Mouse (Mus musculus) embryonic facial prominence, embryonic 13.5 days (tissue): ENCODE measurements around the gene Mtif3. TPM values are rescaled to one million over a fixed set of nuclear protein-coding genes. Genes with fewer than 3 reads are reported as not detected.

Experiments
- ATAC-seq: fragments of 200-750 bp; cut with Nextera tagmentation; 2 replicates; pipeline ENCODE4 v1.8.0; 2017; ENCODE audit warnings: low read depth; ENCODE audit not compliant: insufficient number of reproducible peaks, insufficient read depth, low FRiP score, low TSS enrichment
- H3K27ac ChIP-seq: fragments of 300-500 bp; sonication (generic); 2 replicates; pipeline ENCODE4 v1.5.1; 2015; ENCODE audit warnings: moderate library complexity, mild to moderate bottlenecking, inconsistent platforms
- H3K27me3 ChIP-seq: fragments of 300-500 bp; sonication (generic); 2 replicates; pipeline ENCODE4 v1.6.1; 2015; ENCODE audit warnings: mild to moderate bottlenecking, inconsistent platforms
- H3K36me3 ChIP-seq: fragments of 300-500 bp; sonication (generic); 2 replicates; pipeline ENCODE4 v1.6.1; 2015; ENCODE audit warnings: mild to moderate bottlenecking, inconsistent platforms
- H3K4me1 ChIP-seq: fragments of 300-500 bp; sonication (generic); 2 replicates; pipeline ENCODE4 v1.6.1; 2015; ENCODE audit warnings: inconsistent platforms
- H3K4me2 ChIP-seq: fragments of 300-500 bp; sonication (generic); 2 replicates; pipeline ENCODE4 v1.6.1; 2015; ENCODE audit warnings: moderate library complexity, mild to moderate bottlenecking, inconsistent platforms
- H3K4me3 ChIP-seq: fragments of 300-500 bp; sonication (generic); 2 replicates; pipeline ENCODE4 v1.5.1; 2015; ENCODE audit warnings: mild to moderate bottlenecking, inconsistent platforms
- H3K9ac ChIP-seq: fragments of 300-500 bp; sonication (generic); 2 replicates; pipeline ENCODE4 v1.6.1; 2015; ENCODE audit warnings: mild to moderate bottlenecking, inconsistent platforms
- H3K9me3 ChIP-seq: fragments of 300-500 bp; sonication (generic); 2 replicates; pipeline ENCODE4 v1.6.1; 2016; ENCODE audit warnings: inconsistent platforms
- WGBS: fragments of 180-500 bp; shearing (Covaris S2); methylation state at CpG from one replicate; pipeline ENCODE4 v1.1.7; 2015; ENCODE audit warnings: mixed read lengths; 5-methylcytosine and 5-hydroxymethylcytosine counted together
- polyA plus RNA-seq: library from polyadenylated mRNA; unstranded; fragments of >200 nt; fragmentation: Nextera tagmentation; extraction: Ambion mirVana; gene quantifications from 2 replicates; pipeline ENCODE4 v1.2.1, GENCODE M21; 2015

Mtif3 gene
- polyA plus RNA-seq, 1 experiment from 2014 or later = 28.5 TPM

GRCm38 (mm10) chr5:146983216-146983615, 19.6 kb upstream of the Mtif3 start:
- H3K9me3 ChIP-seq = no peaks in the 10 kb centered on the region
- no peak overlapping the region for H3K9ac ChIP-seq
- WGBS = 8% methylated on average over 8 of the region's 8 CpGs
- ATAC-seq = no peak
- H3K4me1 ChIP-seq = no peaks in the 10 kb centered on the region
- no peak overlapping the region for H3K4me2 ChIP-seq
- peaks cover 26% of the 10 kb centered on the region for H3K27me3 ChIP-seq
- no peak overlapping the region for H3K27ac ChIP-seq
- H3K36me3 ChIP-seq = no peaks in the 10 kb centered on the region
- H3K4me3 ChIP-seq = no peak overlapping the region

DNA sequence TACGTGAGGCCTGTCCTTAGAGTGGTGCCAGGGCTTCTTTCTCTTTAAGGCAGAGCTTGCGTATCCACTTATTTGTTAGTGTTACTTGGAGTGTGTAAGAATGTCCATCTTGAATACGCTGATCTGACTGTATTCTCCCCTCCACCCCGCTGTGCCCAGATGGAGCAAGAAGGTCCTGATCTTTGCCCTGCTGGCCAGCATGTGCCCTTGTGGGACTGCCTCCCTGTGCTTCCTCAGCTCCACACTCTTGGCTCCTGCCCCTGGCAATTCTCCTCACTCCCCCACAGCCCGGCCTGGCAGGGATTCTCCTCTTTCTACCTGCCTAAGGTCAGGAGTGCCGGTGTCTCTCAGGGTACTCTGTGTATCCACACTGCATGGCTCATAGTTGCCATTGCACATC, 17.8 kb upstream of the Mtif3 start:
- no peak overlapping the region for H3K4me3 ChIP-seq
- H3K9me3 ChIP-seq = no peaks in the 10 kb centered on the region
- no peak overlapping the region for H3K9ac ChIP-seq
- H3K27me3 ChIP-seq = peaks cover 26% of the 10 kb centered on the region
- 86% methylated on average over 6 of the region's 6 CpGs for WGBS
- no peak for ATAC-seq
- H3K4me1 ChIP-seq = no peaks in the 10 kb centered on the region
- no peak overlapping the region for H3K27ac ChIP-seq
- H3K4me2 ChIP-seq = no peak overlapping the region
- no peaks in the 10 kb centered on the region for H3K36me3 ChIP-seq

DNA sequence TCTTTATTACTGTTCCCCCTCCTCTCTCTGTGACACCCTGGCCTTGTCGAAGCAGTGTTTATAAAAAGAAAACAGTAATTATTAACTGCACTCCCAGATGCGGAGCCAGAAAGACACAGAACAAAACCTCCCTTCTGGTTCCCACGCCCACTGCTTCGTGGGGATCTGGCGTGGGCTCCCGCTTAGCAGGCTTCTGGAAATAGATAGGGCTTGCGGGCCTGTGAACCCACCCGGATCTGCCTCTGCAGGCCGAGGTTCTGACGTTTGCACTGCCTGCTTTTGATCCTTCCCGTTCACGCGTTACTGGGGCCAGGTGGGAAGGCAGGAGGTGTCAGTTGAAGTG, 11.2 kb upstream of the Mtif3 start:
- 68% methylated on average over 13 of the region's 13 CpGs for WGBS
- no peak for ATAC-seq
- Histone ChIP-seq H3K27me3 (no peaks in the 10 kb centered on the region), H3K9ac (no peak overlapping the region), H3K4me1 (no peaks in the 10 kb centered on the region), H3K9me3 (no peaks in the 10 kb centered on the region), H3K4me3 (no peak overlapping the region), H3K27ac (no peak overlapping the region), H3K36me3 (no peaks in the 10 kb centered on the region), H3K4me2 (no peak overlapping the region)

DNA sequence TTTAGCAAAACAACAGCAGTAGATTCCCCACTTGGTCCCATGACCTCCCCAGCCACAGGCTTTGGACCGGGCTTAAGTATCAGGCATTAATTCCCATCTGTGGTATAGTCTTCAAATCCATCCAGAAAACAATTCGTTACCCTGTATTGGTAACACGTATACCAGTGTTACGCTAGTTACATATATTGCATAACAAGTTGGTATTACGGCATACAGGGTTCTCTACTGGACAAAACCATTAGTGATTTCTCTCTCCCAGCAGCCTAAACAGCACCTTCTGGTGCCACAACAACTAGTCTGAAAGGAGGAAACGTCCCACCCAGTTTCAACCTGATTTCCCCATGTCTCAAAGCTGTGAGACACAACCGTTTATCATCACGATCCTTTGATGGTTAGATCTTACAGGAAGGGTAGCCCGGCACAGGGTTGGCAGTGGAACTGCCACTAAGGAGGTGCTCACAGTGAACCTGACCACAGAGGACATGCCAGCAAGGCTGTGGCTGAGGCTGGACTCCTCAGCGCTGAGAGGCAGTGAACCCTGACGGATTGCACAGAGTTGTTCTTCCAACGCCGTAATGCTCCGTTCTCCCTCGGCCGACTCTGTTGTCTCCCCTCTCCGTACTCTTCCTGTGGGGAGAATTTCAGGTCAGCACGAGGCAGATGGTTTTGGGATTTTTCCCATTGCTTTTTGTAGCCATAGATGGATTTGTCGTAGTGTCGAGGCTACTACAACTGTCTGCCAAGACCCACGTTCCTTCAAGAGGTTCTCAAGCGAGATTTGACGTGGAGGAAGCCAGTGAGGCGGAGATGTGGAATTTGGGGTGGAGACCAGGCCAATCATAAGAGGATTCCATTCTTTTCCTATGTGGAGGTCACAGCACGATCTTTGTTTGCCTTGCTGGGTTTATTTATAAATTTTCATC, 10.5 kb upstream of the Mtif3 start:
- Histone ChIP-seq H3K9me3 (no peaks in the 10 kb centered on the region), H3K27ac (no peak overlapping the region), H3K9ac (no peak overlapping the region), H3K4me1 (no peaks in the 10 kb centered on the region), H3K27me3 (no peaks in the 10 kb centered on the region; the same call in 1 of the 2 replicates), H3K36me3 (no peaks in the 10 kb centered on the region), H3K4me3 (no peak overlapping the region), H3K4me2 (no peak overlapping the region)
- 86% methylated on average over 25 of the region's 25 CpGs for WGBS
- no peak for ATAC-seq

GRCm38 (mm10) chr5:146973353-146973752, 9.8 kb upstream of the Mtif3 start:
- WGBS = 87% methylated on average over 9 of the region's 9 CpGs
- no peak overlapping the region for H3K4me3 ChIP-seq
- H3K9ac ChIP-seq = no peak overlapping the region
- H3K4me2 ChIP-seq = no peak overlapping the region
- H3K9me3 ChIP-seq = no peaks in the 10 kb centered on the region
- no peak overlapping the region for H3K27ac ChIP-seq
- H3K27me3 ChIP-seq = no peaks in the 10 kb centered on the region; the same call in 1 of the 2 replicates
- H3K36me3 ChIP-seq = no peaks in the 10 kb centered on the region
- no peaks in the 10 kb centered on the region for H3K4me1 ChIP-seq
- no peak for ATAC-seq

DNA sequence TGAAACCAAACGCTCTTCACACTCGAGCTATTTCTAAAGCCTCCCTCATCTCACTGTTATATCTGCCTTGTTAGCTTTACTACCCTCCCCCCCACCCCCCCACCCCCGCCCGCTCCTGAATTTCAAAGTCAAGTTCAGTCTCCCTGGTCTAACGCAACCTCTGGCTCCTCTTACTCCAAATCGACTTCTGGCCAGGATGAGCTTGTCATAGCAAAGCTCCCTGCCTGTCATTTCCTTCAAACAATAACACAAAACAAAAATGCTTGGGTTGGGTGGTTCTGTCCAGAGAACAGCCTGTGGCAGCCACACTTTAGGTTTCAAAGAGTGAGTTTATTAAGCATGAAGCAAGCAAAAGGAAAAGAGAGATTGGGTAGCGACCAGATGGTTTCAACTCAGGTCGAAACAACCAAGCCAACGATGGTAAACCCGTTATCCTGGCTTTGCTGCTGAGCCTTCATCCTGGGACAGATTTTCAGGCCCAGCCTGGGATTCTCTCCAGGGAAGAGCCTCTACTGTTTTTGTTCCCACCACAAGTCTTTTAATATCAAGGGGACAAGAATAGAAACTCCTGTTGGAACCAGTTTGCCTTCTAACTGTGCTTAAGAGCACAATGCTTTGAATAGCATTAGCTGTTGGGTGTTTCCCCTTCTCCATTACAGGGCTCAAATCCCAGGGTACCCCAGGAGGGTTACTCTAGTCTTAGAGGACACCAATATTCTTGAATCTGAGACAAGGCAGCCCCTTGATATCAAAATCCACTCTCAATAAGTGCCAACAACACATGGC, 8.4 kb upstream of the Mtif3 start:
- ATAC-seq = no peak
- 57% methylated on average over 10 of the region's 10 CpGs for WGBS
- H3K4me3 ChIP-seq = no peak overlapping the region

DNA sequence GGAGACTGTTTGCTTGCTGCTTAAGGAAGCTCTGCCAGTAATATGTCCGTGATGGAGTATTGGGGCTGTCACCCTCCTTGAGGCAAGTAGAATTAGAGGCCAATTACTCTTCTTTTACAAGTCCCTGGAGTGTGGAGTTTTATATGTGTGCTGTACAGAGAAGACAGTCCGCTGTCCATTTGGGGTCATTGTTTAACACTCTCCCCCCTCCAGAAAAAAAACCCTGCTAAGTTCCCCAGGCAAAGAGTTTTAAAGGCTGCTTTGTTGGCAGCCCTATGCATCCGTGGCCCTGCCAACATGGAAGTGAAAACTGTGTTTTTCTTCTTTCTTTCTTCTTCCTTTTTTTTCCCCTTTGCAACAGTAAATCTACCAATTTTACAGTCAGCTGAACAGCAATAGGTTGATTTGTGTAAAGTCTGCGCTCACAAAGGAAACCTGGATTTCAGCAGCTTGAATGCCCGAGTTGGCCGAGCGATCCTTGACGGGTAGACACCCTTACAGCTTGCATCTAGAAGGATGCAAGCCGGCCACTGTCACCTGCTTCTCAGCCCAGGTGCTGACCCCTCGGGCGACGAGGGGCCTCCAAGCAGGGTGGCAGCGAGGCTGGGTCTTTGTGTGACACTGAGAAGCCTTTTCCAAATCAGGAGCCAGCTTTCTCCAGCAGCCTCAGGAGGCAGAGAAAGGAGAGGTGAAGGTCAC, 5.2 kb upstream of the Mtif3 start:
- Histone ChIP-seq H3K4me2 (no peak overlapping the region), H3K4me3 (no peak overlapping the region), H3K9ac (0 out of 2 replicates have a peak overlapping the region, but pooled peaks have one; percentile 40), H3K27ac (no peak overlapping the region), H3K4me1 (no peaks in the 10 kb centered on the region), H3K36me3 (no peaks in the 10 kb centered on the region), H3K9me3 (no peaks in the 10 kb centered on the region), H3K27me3 (no peaks in the 10 kb centered on the region; the same call in 1 of the 2 replicates)
- 58% methylated on average over 13 of the region's 13 CpGs for WGBS
- ATAC-seq = no peak

More for the DNA sequence above, 8.4 kb upstream of the Mtif3 start:
- H3K27ac ChIP-seq = no peak overlapping the region
- no peak overlapping the region for H3K4me2 ChIP-seq
- H3K4me1 ChIP-seq = no peaks in the 10 kb centered on the region
- no peaks in the 10 kb centered on the region; the same call in 1 of the 2 replicates for H3K27me3 ChIP-seq
- H3K9me3 ChIP-seq = no peaks in the 10 kb centered on the region
- no peaks in the 10 kb centered on the region for H3K36me3 ChIP-seq
- H3K9ac ChIP-seq = no peak overlapping the region

GRCm38 (mm10) chr5:146963937-146964278, 308 bp upstream of the Mtif3 start:
- no peak for ATAC-seq
- WGBS = 51% methylated on average over 8 of the region's 8 CpGs
- H3K4me3 ChIP-seq = peak overlapping the region; percentile 91
- H3K4me2 ChIP-seq = peak overlapping the region; percentile 69
- no peak overlapping the region; the same call in 1 of the 2 replicates for H3K27ac ChIP-seq
- peaks cover 9% of the 10 kb centered on the region for H3K36me3 ChIP-seq
- H3K9ac ChIP-seq = peak overlapping the region; percentile 87
- H3K27me3 ChIP-seq = no peaks in the 10 kb centered on the region
- no peaks in the 10 kb centered on the region for H3K9me3 ChIP-seq
- peaks cover 5% of the 10 kb centered on the region for H3K4me1 ChIP-seq

GRCm38 (mm10) chr5:146956678-146957077, 6.9 kb downstream of the Mtif3 start:
- WGBS = 90% methylated on average over 18 of the region's 18 CpGs

GRCm38 (mm10) chr5:146955651-146956050, 7.9 kb downstream of the Mtif3 start:
- peaks cover 90% of the 10 kb centered on the region for H3K36me3 ChIP-seq
- no peak overlapping the region for H3K4me2 ChIP-seq
- 83% methylated on average over 5 of the region's 5 CpGs for WGBS
- no peaks in the 10 kb centered on the region for H3K4me1 ChIP-seq
- H3K9me3 ChIP-seq = no peaks in the 10 kb centered on the region
- H3K9ac ChIP-seq = no peak overlapping the region
- H3K4me3 ChIP-seq = no peak overlapping the region
- no peak overlapping the region for H3K27ac ChIP-seq
- ATAC-seq = no peak
- H3K27me3 ChIP-seq = no peaks in the 10 kb centered on the region

More at GRCm38 (mm10) chr5:146956678-146957077, 6.9 kb downstream of the Mtif3 start:
- Histone ChIP-seq H3K9me3 (no peaks in the 10 kb centered on the region), H3K27ac (no peak overlapping the region), H3K4me2 (no peak overlapping the region), H3K4me1 (no peaks in the 10 kb centered on the region), H3K9ac (no peak overlapping the region), H3K4me3 (no peak overlapping the region), H3K36me3 (peaks cover 80% of the 10 kb centered on the region), H3K27me3 (no peaks in the 10 kb centered on the region)
- no peak for ATAC-seq

DNA sequence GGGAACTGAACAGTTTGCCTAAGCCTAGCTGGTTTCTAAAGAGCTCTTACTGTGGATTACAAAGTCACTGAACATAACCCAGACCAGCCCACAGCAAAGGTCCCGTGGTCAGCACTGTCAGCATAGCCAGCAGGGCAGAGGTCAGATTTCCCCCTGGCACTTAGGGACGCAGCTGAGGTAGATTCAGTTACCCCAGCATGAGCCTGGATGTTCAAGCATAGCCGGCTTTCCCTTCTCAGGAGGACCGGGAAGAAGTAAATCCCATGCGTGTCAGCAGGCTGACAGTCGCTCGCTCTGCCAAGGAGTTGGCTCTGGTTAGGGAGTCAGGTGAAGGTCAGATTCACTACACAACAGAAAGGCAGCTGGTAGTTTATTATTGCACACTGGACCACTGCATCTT, 9.0 kb downstream of the Mtif3 start:
- peaks cover 7% of the 10 kb centered on the region for H3K4me1 ChIP-seq
- H3K9ac ChIP-seq = no peak overlapping the region
- H3K4me3 ChIP-seq = no peak overlapping the region
- no peaks in the 10 kb centered on the region for H3K9me3 ChIP-seq
- peaks cover 91% of the 10 kb centered on the region for H3K36me3 ChIP-seq
- H3K27ac ChIP-seq = no peak overlapping the region
- no peak for ATAC-seq
- H3K4me2 ChIP-seq = no peak overlapping the region
- 84% methylated on average over 7 of the region's 7 CpGs for WGBS
- H3K27me3 ChIP-seq = no peaks in the 10 kb centered on the region
